Mouse (Mus musculus): ENCODE measurements around the gene Pcgf5.
"Not testable (repeated sequence)": the region's sequence is repeated elsewhere in the genome, so short reads cannot be mapped to it uniquely, and the experiment has no call there.

- not testable (repeated sequence) for TF ChIP-seq CTCF (IDR thresholded peaks at IDR 0.05; ENCODE audit: control insufficient read depth, insufficient read depth, insufficient read length); MYOD1 (IDR thresholded peaks at IDR 0.05; ENCODE audit: control insufficient read depth, insufficient read length, low read depth); MAX (IDR thresholded peaks at IDR 0.05); MYOG (IDR thresholded peaks at IDR 0.05; ENCODE audit: control insufficient read depth, extremely low read depth, insufficient read length); FOSL1 (IDR thresholded peaks at IDR 0.05; ENCODE audit: insufficient read depth, low read length, poor library complexity, severe bottlenecking); CEBPB (IDR thresholded peaks at IDR 0.05; ENCODE audit: low read depth); USF1 (IDR thresholded peaks at IDR 0.05; ENCODE audit: low read depth)
Measured at GRCm38 (mm10) chr19:36452210-36452609, 104.1 kb downstream of the Pcgf5 start.

All from C2C12 (cell line).